Mouse (Mus musculus): Measurements from ENCODE around the gene Slco1c1. TPM values are rescaled to one million over a fixed set of nuclear protein-coding genes. Genes with fewer than 3 reads are reported as not detected.
"Not testable (repeated sequence)": the region's sequence is repeated elsewhere in the genome, so short reads cannot be mapped to it uniquely, and the experiment has no call there.

The Slco1c1 gene
- polyA plus RNA-seq, 1 experiment = 56.1 TPM

DNA sequence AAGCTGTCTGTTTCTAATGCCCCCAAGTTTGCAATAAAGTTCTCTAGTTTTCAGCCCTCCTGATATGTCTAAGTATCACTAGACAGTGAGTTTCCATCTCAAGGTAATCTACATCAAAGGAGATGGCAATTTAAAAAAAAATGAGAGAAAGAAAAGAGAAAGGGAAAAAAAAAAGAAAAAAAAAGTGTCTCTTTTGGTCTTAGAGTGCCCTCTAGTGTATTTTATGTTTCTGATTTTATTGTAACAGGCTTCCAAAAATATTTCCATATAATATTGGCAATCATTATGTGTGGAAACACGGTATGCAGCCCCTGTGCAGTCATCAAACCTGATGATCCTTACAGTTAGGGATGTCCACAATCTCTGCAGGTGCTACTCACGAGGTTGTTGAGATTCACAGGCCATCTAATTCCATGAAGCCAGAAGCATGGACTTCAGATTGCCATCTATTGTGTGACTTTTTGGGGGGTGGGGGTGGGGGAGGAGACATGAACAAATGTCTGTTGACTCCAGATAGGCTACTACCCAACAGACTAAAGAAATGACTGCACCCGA lies 52.6 kb downstream of the Slco1c1 start:
- no peak for TF ChIP-seq CTCF (IDR thresholded peaks at IDR 0.05; ENCODE audit: extremely low read depth, insufficient read depth, low read length)
- TF ChIP-seq POLR2A (IDR thresholded peaks at IDR 0.05; ENCODE audit: extremely low read depth, insufficient read depth, low read length) = no peak
- Histone ChIP-seq H3K4me1 (ENCODE audit: control insufficient read depth, insufficient read depth, low read length) (no peaks in the 10 kb centered on the region), H3K4me3 (ENCODE audit: insufficient read depth, low read length) (no peak overlapping the region), H3K27ac (ENCODE audit: insufficient read depth, low read length) (no peak overlapping the region)

DNA sequence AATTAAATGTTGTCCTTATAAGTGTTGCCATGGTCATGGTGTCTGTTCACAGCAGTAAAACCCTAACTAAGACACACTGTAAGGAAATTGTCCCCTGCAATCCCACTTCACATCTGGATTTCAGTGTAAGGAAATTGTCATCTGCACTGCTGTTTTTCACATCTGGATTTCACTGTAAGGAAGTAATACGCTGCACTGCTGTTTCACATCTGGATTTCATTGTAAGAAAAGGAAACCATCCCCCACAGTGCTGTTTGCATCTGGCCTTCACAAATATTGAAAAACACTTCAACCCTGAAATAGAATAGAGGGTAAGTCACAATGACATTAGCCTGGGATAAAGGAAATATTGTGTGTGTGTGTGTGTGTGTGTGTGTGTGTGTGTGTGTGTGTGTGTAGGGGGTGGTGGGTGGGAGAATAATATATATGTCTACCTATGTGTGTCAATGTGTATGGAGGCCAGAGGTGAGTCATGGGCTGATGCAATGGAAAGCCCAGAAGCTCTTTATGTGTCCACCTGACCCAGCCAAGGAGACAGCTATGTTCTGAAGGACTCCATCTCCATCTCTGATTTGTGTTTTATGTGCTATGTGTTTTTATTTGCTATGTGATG lies 60.7 kb downstream of the Slco1c1 start:
- no peak overlapping the region for H3K27ac ChIP-seq (ENCODE audit: insufficient read depth, low read length)
- TF ChIP-seq CTCF (IDR thresholded peaks at IDR 0.05; ENCODE audit: extremely low read depth, insufficient read depth, low read length) = no peak
- no peak for TF ChIP-seq POLR2A (IDR thresholded peaks at IDR 0.05; ENCODE audit: extremely low read depth, insufficient read depth, low read length)
- no peak overlapping the region for H3K4me3 ChIP-seq (ENCODE audit: insufficient read depth, low read length)
- no peaks in the 10 kb centered on the region for H3K4me1 ChIP-seq (ENCODE audit: control insufficient read depth, insufficient read depth, low read length)

DNA sequence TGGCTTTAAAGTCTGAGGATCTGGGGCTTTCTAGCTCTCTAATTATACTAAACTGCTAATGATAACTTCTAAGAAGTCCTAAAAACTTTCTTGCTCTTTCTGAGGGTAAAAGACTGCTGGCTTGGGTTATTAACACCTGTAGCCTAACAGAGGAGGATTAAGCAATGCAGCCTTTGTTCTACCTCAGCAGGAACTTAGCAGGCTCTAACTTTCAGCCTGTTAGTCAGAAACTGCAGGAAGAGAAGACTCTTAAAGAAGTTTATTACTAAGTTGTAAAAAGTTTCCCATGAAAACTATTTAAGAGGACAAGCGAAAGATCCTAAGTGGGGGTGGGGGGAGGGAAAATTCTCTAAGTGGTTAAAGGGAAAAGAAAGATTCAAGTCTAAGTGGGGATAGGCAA lies 65.8 kb downstream of the Slco1c1 start:
- H3K27ac ChIP-seq (ENCODE audit: insufficient read depth, low read length) = no peak overlapping the region
- no peak for TF ChIP-seq CTCF (IDR thresholded peaks at IDR 0.05; ENCODE audit: extremely low read depth, insufficient read depth, low read length)
- TF ChIP-seq POLR2A (IDR thresholded peaks at IDR 0.05; ENCODE audit: extremely low read depth, insufficient read depth, low read length) = no peak

GRCm38 (mm10) chr6:141590598-141591200 lies 66.5 kb downstream of the Slco1c1 start:
- not testable (repeated sequence) for H3K4me1 ChIP-seq (ENCODE audit: control insufficient read depth, insufficient read depth, low read length); H3K4me3 ChIP-seq (ENCODE audit: insufficient read depth, low read length); H3K27ac ChIP-seq (ENCODE audit: insufficient read depth, low read length)

More for the DNA sequence above, 65.8 kb downstream of the Slco1c1 start:
- H3K4me3 ChIP-seq (ENCODE audit: insufficient read depth, low read length) = no peak overlapping the region
- no peaks in the 10 kb centered on the region for H3K4me1 ChIP-seq (ENCODE audit: control insufficient read depth, insufficient read depth, low read length)

DNA sequence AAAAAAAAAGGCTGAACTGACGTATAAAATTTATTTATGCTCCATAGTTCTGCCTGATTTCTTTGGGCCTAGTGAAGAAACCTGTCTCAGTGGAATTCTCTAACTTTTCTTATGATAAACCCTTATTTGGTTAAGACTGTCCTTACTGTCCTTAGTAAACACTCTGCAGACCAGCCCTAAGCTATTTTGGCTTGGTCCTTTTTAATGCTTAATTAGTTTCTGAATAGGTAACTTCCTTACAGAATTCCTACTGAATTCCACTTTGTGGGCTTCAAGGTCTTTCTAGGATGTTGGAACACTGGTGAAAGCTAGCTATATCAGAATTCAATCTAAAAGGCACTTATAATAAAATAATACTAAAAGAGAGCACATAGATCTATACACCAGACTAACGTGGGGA lies 71.9 kb downstream of the Slco1c1 start:
- Histone ChIP-seq H3K27ac (ENCODE audit: insufficient read depth, low read length) (no peak overlapping the region), H3K4me3 (ENCODE audit: insufficient read depth, low read length) (no peak overlapping the region), H3K4me1 (ENCODE audit: control insufficient read depth, insufficient read depth, low read length) (no peaks in the 10 kb centered on the region)
- no peak for TF ChIP-seq CTCF (IDR thresholded peaks at IDR 0.05; ENCODE audit: extremely low read depth, insufficient read depth, low read length)
- TF ChIP-seq POLR2A (IDR thresholded peaks at IDR 0.05; ENCODE audit: extremely low read depth, insufficient read depth, low read length) = no peak

DNA sequence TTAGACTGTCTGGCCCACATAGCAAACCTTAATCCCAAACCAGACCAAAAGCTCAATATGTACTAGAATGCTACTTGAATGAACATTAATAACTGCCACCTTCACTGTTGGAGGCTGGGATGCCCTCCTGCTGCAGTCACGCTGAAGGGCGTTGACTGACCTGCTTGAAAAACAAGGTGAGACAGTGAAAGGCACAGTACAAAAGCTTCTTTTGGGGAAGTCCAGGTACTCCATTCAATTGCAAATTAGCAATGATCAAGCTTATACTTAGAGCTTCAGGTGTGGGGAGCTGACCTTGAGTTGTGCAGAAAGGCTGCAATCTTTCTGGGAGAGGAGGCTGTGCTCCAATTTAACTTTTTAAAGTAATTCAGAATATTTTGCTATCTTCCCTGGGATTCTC lies 72.9 kb downstream of the Slco1c1 start:
- Histone ChIP-seq H3K4me3 (ENCODE audit: insufficient read depth, low read length) (no peak overlapping the region), H3K27ac (ENCODE audit: insufficient read depth, low read length) (no peak overlapping the region), H3K4me1 (ENCODE audit: control insufficient read depth, insufficient read depth, low read length) (no peaks in the 10 kb centered on the region)
- TF ChIP-seq CTCF (IDR thresholded peaks at IDR 0.05; ENCODE audit: extremely low read depth, insufficient read depth, low read length) = no peak

DNA sequence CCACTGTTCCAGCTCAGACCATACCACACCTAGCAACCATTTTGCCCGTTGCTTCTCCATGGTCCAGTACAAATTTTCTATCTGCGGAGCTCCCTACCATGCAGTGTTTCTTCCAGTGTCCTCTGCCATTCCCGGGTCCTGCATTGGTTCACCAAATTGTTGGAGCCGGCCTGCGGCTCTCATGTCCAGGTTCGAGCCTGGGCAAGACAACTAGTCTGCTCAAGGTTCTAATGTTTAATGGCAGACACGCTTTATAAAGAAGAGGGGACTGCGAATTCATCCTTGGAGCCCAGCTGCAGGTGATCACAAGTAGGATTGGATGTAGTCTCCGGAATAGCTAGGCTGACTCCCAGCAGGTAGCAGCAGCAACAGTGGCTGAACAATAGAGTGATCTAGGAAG lies 76.8 kb downstream of the Slco1c1 start:
- no peak overlapping the region for H3K4me3 ChIP-seq (ENCODE audit: insufficient read depth, low read length)

DNA sequence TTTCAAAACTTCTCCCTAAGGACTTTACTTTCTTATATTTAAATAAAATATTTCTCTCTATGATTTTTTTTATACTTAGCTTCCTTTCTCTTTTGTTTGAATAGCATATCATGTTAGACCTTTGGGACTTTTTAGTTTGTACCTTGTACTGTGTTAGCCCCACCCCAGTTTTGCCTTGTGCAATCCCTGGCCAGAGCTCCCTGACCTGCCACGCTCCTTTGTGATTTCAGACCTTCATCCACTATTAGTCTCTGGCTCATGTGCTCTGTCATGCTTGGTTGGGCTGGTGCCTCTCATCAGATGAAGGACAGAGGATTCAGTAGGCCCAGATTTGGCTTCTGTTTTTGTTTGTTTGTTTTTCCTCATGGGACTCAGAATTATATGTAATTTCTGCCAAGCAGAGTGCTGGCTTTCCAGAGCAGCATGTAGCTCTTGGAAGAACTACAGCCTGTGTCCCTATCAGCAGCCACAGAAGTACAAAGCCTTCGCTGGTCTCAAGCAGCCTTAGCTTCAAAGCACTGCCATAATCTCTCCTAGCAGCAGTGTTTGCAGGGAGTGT lies 86.6 kb downstream of the Slco1c1 start:
- no peaks in the 10 kb centered on the region for H3K4me1 ChIP-seq (ENCODE audit: control insufficient read depth, insufficient read depth, low read length)
- no peak overlapping the region for H3K4me3 ChIP-seq (ENCODE audit: insufficient read depth, low read length)
- TF ChIP-seq CTCF (IDR thresholded peaks at IDR 0.05; ENCODE audit: extremely low read depth, insufficient read depth, low read length) = no peak
- no peak for TF ChIP-seq POLR2A (IDR thresholded peaks at IDR 0.05; ENCODE audit: extremely low read depth, insufficient read depth, low read length)
- H3K27ac ChIP-seq (ENCODE audit: insufficient read depth, low read length) = no peak overlapping the region

More for the DNA sequence above, 76.8 kb downstream of the Slco1c1 start:
- TF ChIP-seq CTCF (IDR thresholded peaks at IDR 0.05; ENCODE audit: extremely low read depth, insufficient read depth, low read length) = no peak
- no peak for TF ChIP-seq POLR2A (IDR thresholded peaks at IDR 0.05; ENCODE audit: extremely low read depth, insufficient read depth, low read length)
- Histone ChIP-seq H3K4me1 (ENCODE audit: control insufficient read depth, insufficient read depth, low read length) (no peaks in the 10 kb centered on the region), H3K27ac (ENCODE audit: insufficient read depth, low read length) (no peak overlapping the region)

DNA sequence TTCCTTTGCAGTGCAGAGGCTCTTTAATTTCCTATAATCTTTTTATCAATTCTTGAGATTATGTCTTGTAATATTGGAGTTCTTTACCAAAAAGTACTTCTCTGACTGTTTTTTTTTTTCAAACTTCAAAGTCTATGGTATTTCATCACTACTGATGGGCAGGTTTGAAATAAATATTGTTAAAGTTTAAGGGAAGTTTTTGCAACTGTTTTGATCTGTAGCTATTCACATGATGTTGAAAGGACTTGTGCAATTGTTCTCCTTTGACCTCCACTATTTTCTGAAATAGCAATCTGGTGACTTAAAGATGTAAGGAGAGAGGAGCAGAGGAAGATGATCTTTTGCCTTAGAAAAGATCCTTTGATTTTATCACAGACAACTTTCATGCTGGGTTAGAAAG lies 89.8 kb downstream of the Slco1c1 start:
- Histone ChIP-seq H3K4me1 (ENCODE audit: control insufficient read depth, insufficient read depth, low read length) (no peaks in the 10 kb centered on the region), H3K4me3 (ENCODE audit: insufficient read depth, low read length) (no peak overlapping the region), H3K27ac (ENCODE audit: insufficient read depth, low read length) (no peak overlapping the region)
- no peak for TF ChIP-seq CTCF (IDR thresholded peaks at IDR 0.05; ENCODE audit: extremely low read depth, insufficient read depth, low read length)
- no peak for TF ChIP-seq POLR2A (IDR thresholded peaks at IDR 0.05; ENCODE audit: extremely low read depth, insufficient read depth, low read length)

DNA sequence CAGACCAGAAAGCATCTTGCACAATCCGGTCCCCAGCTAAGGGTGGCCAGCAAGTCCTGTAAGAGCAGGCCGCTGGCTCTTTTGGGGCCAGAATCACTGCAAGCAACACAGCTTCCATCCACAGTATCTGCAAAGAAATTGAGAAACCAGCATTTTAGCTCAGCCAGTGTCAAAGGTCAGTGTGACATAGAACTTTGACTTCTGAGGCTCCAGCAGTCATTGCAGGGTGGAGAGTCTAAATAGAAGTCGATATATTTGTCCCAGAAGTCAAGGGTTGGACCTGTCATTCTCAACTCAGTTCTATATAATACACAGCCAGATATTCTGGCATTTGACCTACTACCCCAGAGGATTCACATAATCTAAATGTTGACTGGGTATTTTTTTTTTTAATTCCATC lies 91.2 kb downstream of the Slco1c1 start:
- no peak for TF ChIP-seq POLR2A (IDR thresholded peaks at IDR 0.05; ENCODE audit: extremely low read depth, insufficient read depth, low read length)
- TF ChIP-seq CTCF (IDR thresholded peaks at IDR 0.05; ENCODE audit: extremely low read depth, insufficient read depth, low read length) = no peak
- Histone ChIP-seq H3K27ac (ENCODE audit: insufficient read depth, low read length) (no peak overlapping the region), H3K4me3 (ENCODE audit: insufficient read depth, low read length) (no peak overlapping the region), H3K4me1 (ENCODE audit: control insufficient read depth, insufficient read depth, low read length) (no peaks in the 10 kb centered on the region)

Other genes starting within 250 kb of the Slco1c1 start
- gene Slco1b2, start 105.2 kb downstream of the Slco1c1 start, polyA plus RNA-seq (2012; rRNA removed) = 0.08 and 0.17 TPM in 2 replicates
- 0.06 TPM in 1 of 2 replicates, not detected in the other for gene Gm5724, start 249.4 kb downstream of the Slco1c1 start, polyA plus RNA-seq (2012; rRNA removed)

Data from cortical plate, adult 2 months (tissue).